Mouse (Mus musculus): ENCODE data around the gene Erbb2.

DNA sequence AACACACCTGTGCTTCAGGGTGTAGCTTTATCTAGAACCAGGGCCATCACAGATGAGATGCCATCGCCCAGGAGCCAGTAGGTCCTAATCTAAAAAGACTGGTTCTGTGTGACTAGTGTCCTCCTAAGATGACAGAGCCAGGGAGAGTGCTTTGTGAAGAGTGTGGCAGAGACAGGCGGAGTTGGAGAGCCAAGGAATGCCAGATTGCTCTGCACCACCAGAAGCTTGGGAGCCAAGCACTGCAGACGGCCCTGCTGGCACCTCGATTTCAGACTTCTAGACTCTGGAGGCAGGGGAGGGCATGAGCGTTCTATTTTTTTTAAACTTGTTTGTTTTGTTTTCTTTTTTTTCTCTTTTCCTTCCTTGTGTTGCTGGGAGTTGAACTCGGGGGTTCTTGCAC, 42.9 kb upstream of the Erbb2 start:
- TF ChIP-seq CTCF (IDR thresholded peaks at IDR 0.05; ENCODE audit: low read depth, low read length) = no peak
- no peak for TF ChIP-seq EP300 (IDR thresholded peaks at IDR 0.05; ENCODE audit: insufficient read depth, low read depth, low read length)
- no peak for TF ChIP-seq POLR2A (IDR thresholded peaks at IDR 0.05; ENCODE audit: insufficient read depth, low read length)

All from ES-Bruce4 (cell line).